Mouse (Mus musculus): ENCODE measurements around the gene Psma4.

DNA sequence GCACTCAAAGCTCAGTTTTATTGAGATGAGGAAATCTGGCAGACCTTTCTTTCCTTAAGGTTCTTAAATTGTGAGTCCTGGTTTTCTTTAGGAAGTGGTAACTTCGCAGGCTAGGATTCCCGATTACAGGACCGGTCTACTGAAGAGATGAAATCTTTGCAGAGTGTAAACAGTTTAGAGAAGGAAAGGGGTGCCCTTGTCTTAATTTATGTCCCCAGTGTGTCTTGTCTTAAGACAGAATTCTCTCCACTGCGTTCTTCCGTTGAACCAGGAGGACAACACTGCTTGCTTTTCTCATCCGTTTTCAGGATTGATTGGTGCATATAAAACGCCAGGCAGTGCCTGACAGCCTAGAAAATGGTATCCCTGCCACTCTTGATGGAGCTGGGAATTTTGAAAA, 31.8 kb downstream of the Psma4 start:
- TF ChIP-seq EP300 (optimal IDR thresholded peaks at IDR 0.05) (no peak), CTCF (IDR thresholded peaks at IDR 0.05; ENCODE audit: low read depth) (no peak)
